Mouse (Mus musculus): ENCODE results near the gene 9530053A07Rik. TPM values are rescaled to one million over a fixed set of nuclear protein-coding genes. Genes with fewer than 3 reads are reported as not detected.
"Not testable (repeated sequence)": the region's sequence is repeated elsewhere in the genome, so short reads cannot be mapped to it uniquely, and the experiment has no call there.

The 9530053A07Rik gene
- not detected for total RNA-seq (2021)
- long read RNA-seq, experiment 1: 0 reads
- long read RNA-seq, experiment 2: 0 reads

GRCm38 (mm10) chr7:28129166-28129565, at the start of gene 9530053A07Rik:
TSS of gene 9530053A07Rik (plus strand) at chr7:28129466.
- no peak for DNase-seq

- DNase-seq: no peak
Measured at GRCm38 (mm10) chr7:28084215-28084614, 45.1 kb upstream of the 9530053A07Rik start.

- DNase-seq: no peak
Measured at GRCm38 (mm10) chr7:28086236-28086635, 43.0 kb upstream of the 9530053A07Rik start.

- DNase-seq: no peak
Measured at GRCm38 (mm10) chr7:28093541-28093940, 35.7 kb upstream of the 9530053A07Rik start.

GRCm38 (mm10) chr7:28099101-28099500, 30.2 kb upstream of the 9530053A07Rik start:
- no peak for DNase-seq

GRCm38 (mm10) chr7:28100596-28101590, 28.4 kb upstream of the 9530053A07Rik start:
- peak; percentile 47 to 56 for DNase-seq

- not testable (repeated sequence) for DNase-seq
Measured at GRCm38 (mm10) chr7:28102936-28103335, 26.3 kb upstream of the 9530053A07Rik start.

DNA sequence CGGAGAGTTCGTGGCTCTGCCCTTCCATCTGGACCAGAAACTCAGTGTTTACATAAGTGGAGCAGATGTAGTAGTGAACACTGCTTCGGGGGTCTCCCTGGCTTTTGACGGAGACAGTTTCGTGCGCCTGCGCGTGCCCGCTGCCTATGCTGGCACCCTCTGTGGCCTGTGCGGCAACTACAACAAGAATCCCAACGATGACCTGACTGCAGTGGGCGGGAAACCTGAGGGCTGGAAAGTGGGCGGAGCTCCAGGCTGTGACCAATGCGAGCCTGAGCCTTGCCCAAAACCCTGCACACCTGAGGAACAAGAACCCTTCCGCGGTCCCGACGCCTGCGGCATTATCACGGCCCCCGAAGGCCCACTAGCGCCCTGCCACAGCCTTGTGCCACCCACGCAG, 24.6 kb upstream of the 9530053A07Rik start:
- DNase-seq: peak in 1 of 2 experiments; percentile 5

DNA sequence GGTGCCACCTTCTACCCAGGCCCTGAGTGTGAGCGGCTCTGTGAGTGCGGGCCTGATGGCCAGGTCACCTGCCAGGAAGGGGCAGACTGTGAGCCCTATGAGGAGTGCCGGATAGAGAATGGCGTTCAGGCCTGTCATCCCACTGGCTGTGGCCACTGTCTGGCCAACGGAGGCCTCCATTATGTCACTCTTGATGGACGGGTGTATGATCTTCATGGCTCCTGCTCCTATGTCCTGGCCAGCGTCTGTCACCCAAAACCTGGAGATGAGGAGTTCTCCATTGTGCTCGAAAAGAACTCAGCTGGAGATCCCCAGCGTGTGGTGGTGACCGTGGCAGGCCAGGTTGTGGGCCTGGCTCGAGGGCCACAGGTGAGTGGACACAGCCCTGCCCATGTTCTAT, 23.0 kb upstream of the 9530053A07Rik start:
- no peak for DNase-seq

- no peak for DNase-seq
Measured at GRCm38 (mm10) chr7:28114648-28115047, 14.6 kb upstream of the 9530053A07Rik start.

DNA sequence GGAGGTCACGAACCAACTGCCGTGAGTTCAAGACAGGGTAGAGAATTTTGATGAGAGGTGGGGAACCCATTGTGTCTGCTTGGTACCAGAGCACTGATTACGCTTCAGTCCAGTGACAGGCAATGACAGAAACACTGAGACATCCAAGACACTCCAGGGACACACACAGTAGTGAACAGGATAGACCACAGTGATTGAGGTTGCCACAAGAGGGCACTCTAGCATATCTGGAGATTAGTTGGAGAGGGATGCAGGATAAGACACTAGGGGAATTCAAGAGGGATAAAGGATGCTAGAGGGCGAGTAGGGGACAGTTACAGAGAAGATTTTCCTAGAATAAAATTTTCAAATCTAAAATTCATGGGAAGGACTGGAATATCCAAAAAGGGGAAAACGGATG, 8.3 kb downstream of the 9530053A07Rik start:
- DNase-seq: peak; percentile 27 to 58

- peak; percentile 81 to 88 for DNase-seq
Measured at GRCm38 (mm10) chr7:28148263-28148662, 19.0 kb downstream of the 9530053A07Rik start.

DNA sequence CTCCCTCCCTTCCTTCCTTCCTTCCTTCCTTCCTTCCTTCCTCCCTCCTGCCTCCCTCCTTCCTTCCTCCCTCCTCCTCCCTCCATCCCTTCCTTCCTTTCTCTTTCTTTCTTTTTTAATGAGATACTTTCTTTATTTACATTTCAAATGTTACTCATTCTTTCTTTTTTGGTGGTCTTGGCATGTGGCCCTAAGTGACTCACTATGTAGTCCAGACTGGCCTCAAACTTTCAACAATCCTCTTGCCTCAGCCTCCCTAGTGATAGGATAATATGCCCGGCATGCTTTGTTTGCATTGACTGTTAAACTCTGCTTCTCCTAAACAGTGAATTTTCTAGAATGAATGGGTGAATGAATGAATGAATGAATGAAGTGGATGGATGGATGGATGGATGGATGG, 20.6 kb downstream of the 9530053A07Rik start:
- no peak for DNase-seq

DNA sequence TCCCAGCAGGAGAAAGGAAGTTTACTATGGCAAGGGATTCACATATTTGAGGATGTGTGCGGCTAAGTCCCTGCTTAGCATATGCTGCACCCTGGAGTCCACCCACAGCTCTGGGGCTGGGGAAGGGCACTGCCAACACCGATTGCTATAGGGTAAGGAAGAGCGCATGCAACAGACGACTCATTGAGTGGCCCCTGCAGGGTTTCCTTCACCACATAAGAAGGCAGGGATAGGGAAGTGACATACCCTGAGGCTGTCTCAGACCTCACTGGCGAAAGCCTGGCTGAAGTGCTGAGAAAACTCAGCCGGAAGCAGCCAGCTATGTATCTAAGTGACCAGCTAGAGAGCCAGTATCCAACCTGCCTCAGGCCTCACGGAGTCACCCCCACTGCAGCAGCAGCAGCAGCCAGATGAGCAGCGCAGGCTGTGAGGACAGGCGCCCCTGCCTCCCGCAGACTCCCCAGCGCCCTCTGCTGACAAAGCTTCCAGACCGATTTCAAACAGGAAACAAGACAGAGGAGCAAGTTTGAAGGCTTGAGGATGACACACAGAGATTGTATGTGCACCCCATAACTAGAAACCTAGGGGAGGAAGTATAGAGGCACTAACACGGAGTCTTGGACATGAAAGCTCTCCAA, 22.4 kb downstream of the 9530053A07Rik start:
- peak; percentile 57 to 67 for DNase-seq

GRCm38 (mm10) chr7:28153595-28153994, 24.3 kb downstream of the 9530053A07Rik start:
- not testable (repeated sequence) for DNase-seq

DNA sequence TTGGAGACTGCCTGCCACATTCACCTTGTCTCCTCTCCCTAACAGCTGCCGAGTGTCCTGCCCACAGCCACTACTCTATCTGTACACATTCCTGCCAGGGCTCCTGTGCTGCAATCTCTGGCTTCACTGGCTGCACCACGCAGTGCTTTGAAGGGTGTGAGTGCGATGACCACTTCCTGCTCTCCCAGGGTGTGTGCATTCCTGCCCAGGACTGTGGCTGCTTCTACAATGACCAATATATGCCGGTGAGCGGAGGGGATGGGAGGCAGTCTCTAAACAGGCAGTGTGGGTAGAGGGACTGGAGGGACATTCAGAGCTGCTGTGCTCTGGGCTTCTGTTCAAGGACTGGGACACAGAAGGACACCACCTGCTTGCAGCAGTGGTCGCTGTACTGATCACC, 30.0 kb downstream of the 9530053A07Rik start:
- DNase-seq: no peak

DNA sequence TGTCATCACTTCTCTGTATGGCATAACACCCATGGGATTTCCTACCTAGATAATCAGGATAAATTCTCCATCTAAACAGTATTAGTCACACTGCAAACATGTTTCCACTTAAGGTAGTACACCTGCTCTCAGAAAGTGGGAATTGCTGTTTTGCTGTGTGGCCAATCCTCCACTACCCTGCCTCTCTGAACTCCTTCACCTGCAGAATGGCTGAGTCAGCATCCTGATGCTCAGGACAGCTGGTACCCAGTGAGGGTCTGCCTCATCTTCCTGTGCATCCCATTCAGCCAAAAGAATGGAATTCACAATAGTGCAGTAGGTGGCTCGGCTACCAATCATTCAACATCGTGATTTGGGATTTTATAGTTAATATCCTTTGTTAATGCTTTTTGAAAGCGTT, 30.6 kb downstream of the 9530053A07Rik start:
- DNase-seq: no peak

DNA sequence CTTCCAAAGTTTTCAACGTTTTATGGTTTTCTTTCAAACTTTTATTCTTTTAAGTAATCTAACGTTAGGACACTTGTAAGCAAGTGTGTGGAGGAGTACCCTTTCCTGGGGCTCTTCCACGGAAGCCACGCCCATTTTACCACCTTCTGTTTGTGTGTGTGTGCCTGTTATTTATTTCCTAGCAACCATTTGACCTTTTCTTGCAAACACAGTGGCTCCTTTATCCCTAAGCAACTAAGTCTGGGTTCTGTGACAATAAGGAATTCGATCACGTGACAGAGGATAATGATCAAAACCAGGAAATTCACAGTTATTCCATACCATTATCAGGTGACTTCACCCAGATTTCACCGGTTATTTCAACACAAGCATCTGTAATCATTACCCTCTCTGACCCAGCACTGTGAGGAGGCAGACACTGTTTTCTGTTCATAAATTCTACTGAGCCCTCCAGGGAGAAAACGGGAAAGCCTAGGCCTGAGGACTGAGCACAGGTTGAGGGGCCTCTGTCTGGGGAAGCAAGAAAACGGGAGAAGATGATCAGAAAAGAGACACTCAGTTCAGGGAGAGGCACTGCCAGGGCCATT, 32.0 kb downstream of the 9530053A07Rik start:
- no peak for DNase-seq

GRCm38 (mm10) chr7:28165406-28165805, 36.1 kb downstream of the 9530053A07Rik start:
- DNase-seq: no peak

DNA sequence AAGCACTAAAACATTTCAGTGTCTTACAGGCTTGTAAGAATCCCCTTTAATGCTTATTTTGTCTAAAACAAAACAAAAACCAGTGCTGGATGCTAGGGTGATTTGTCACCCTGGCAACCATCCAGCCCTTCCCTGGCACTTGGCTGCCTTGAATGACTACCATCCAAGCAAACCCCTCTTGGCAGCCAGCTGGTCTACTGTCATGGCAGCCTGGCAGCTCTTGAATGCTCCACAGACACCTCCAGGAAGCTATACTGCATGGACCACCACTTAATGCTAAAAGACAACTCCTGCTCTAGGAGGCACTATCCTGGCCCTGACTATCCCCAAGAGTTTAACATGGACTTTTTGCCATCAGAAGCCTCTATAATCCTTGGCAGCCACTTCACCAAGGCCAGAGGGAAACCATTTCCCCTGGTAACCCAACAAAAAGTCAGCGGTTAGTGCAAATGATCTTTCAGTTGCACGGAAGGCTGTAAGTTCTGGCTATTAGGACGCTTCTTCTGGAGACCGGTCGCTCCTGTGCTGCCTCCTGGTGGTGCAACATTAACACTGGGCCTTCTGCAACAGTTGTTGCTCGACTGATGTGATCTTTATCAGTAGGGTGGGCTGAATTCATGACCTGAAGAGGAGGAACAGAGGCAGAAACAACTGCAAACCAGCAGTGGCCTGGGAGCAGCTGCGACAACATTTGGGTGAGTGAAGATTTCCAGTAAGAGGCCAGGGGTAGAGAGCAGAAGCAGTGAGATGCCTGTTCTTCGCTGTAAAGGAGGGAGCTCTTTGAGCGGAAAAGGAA, 39.3 kb downstream of the 9530053A07Rik start:
- peak; percentile 86 to 89 for DNase-seq

GRCm38 (mm10) chr7:28169489-28170422, 40.5 kb downstream of the 9530053A07Rik start, which contains the start of gene Fbl:
TSS of gene Fbl (plus strand) at chr7:28169710.
- DNase-seq: peak; percentile 93 to 94
